23 mouse cellular contexts compared by ENCODE assay signal in genomic region chr14:60301024-60301423, GRCm38 (mm10). TPM values are rescaled to one million over a fixed set of nuclear protein-coding genes. Genes with fewer than 3 reads are reported as not detected.
DNase-seq lines count a peak whose midpoint lies in the region; ATAC-seq and TF ChIP-seq lines count a peak whose summit lies in the region.
"Had no signal": no experiment of that assay in that cellular context is flagged by ENCODE, and none has a peak within 500 bp of the region (broad histone marks: within the 10 kb centered on the region; RNA-seq: fewer than 3 reads in every experiment).

No protein-coding gene starts in this region.

- WGBS in heart, embryonic 11.5 days (ENCODE audit: insufficient replicate concordance): 87% methylated on average over 6 of the region's 6 CpGs
- 2% methylated on average over 6 of the region's 6 CpGs for WGBS in forebrain, embryonic 14.5 days
- 85% methylated on average over 6 of the region's 6 CpGs for WGBS in intestine, embryonic 15.5 days

- no peaks in the 10 kb centered on the region for H3K9me3 ChIP-seq in heart, embryonic 11.5 days (replicated peaks; ENCODE audit: control insufficient read depth, low read length)
- H3K9me3 ChIP-seq in forebrain, embryonic 14.5 days (replicated peaks; ENCODE audit: control insufficient read depth, low read length): no peaks in the 10 kb centered on the region
- H3K9me3 ChIP-seq in intestine, embryonic 15.5 days: no peaks in the 10 kb centered on the region
- H3K9me3 ChIP-seq: heart, embryonic 15.5 days; hindbrain, embryonic 13.5 days had no signal

- no peak for TF ChIP-seq POLR2A in brain, embryonic 14.5 days (IDR thresholded peaks at IDR 0.05; ENCODE audit: borderline replicate concordance, extremely low read depth, insufficient read depth, insufficient read length, poor library complexity, severe bottlenecking)

- H3K4me3 ChIP-seq in heart, embryonic 11.5 days (ENCODE audit: low read depth, low read length): no peak overlapping the region
- no peak overlapping the region for H3K4me3 ChIP-seq in forebrain, embryonic 14.5 days (ENCODE audit: low read depth, low read length)
- no peak overlapping the region for H3K4me3 ChIP-seq in intestine, embryonic 15.5 days (replicated peaks)
- H3K4me3 ChIP-seq: heart, embryonic 15.5 days; hindbrain, embryonic 13.5 days had no signal

- no peak overlapping the region for H3K27ac ChIP-seq in heart, embryonic 11.5 days (ENCODE audit: low read depth, low read length)
- H3K27ac ChIP-seq in forebrain, embryonic 14.5 days (ENCODE audit: low read depth, low read length): peak overlapping the region; percentile 55; the same call in 1 of the 2 replicates
- no peak overlapping the region for H3K27ac ChIP-seq in intestine, embryonic 15.5 days
- H3K27ac ChIP-seq: heart, embryonic 15.5 days; macrophage had no signal

- peaks cover 8% of the 10 kb centered on the region; the same call in 1 of the 2 replicates for H3K36me3 ChIP-seq in heart, embryonic 11.5 days (ENCODE audit: control insufficient read depth, insufficient read depth, low read length)
- peaks cover 22% of the 10 kb centered on the region for H3K36me3 ChIP-seq in forebrain, embryonic 14.5 days (ENCODE audit: control insufficient read depth, insufficient read depth, low read length)
- peaks cover 9% of the 10 kb centered on the region; the same call in 1 of the 2 replicates for H3K36me3 ChIP-seq in intestine, embryonic 15.5 days

- H3K9ac ChIP-seq in heart, embryonic 11.5 days (ENCODE audit: low read depth, low read length): no peak overlapping the region
- H3K9ac ChIP-seq in forebrain, embryonic 14.5 days (ENCODE audit: low read length): peak overlapping the region; percentile 29
- H3K9ac ChIP-seq in intestine, embryonic 15.5 days: no peak overlapping the region
- H3K9ac ChIP-seq: heart, embryonic 15.5 days; hindbrain, embryonic 13.5 days had no signal

- TF ChIP-seq CTCF in brain, embryonic 14.5 days (IDR thresholded peaks at IDR 0.05; ENCODE audit: borderline replicate concordance, extremely low read depth, insufficient read depth, insufficient read length): no peak

- H3K27me3 ChIP-seq in heart, embryonic 11.5 days (ENCODE audit: control insufficient read depth, insufficient read depth, low read length): no peaks in the 10 kb centered on the region
- no peaks in the 10 kb centered on the region for H3K27me3 ChIP-seq in forebrain, embryonic 14.5 days (replicated peaks; ENCODE audit: control insufficient read depth, insufficient read depth, low read length)
- H3K27me3 ChIP-seq in intestine, embryonic 15.5 days (replicated peaks): no peaks in the 10 kb centered on the region
- H3K27me3 ChIP-seq: heart, embryonic 15.5 days; hindbrain, embryonic 13.5 days had no signal

- no peaks in the 10 kb centered on the region for H3K4me1 ChIP-seq in heart, embryonic 11.5 days (ENCODE audit: control insufficient read depth, insufficient read depth, low read length)
- H3K4me1 ChIP-seq in forebrain, embryonic 14.5 days (ENCODE audit: control insufficient read depth, insufficient read depth, low read length): peaks cover 15% of the 10 kb centered on the region
- no peaks in the 10 kb centered on the region for H3K4me1 ChIP-seq in intestine, embryonic 15.5 days (replicated peaks)
- H3K4me1 ChIP-seq: heart, embryonic 15.5 days had no signal

- DNase-seq in heart, adult 11 months: peak; percentile 6
- peak; percentile 89 for DNase-seq in brain, embryonic 14.5 days (ENCODE audit: low read depth)
- DNase-seq in forebrain, embryonic 14.5 days (ENCODE audit: low spot score): peak; percentile 79
- peak; percentile 22 for DNase-seq in retina, embryonic 14.5 days (ENCODE audit: low spot score)
- DNase-seq in adrenal gland, adult (ENCODE audit: inconsistent age in 2 of 2, low spot score in 1 of 2): no peak
- DNase-seq in adipocyte (ENCODE audit: low spot score): no peak
- DNase-seq: adrenal gland, adult 2 months; gastrocnemius, postnatal 36 days; heart, postnatal 36 days; kidney, adult 9 months; kidney, postnatal 14 days; thymus, adult 2 months; thymus, postnatal 4 days had no signal

- no peak overlapping the region for H3K4me2 ChIP-seq in heart, embryonic 11.5 days
- H3K4me2 ChIP-seq in forebrain, embryonic 14.5 days (ENCODE audit: low read length): peak overlapping the region; percentile 12; the same call in 1 of the 2 replicates
- H3K4me2 ChIP-seq in intestine, embryonic 15.5 days (replicated peaks): no peak overlapping the region
- H3K4me2 ChIP-seq: heart, embryonic 15.5 days; hindbrain, embryonic 13.5 days had no signal

- no peak for ATAC-seq in heart, embryonic 11.5 days (replicated peaks; ENCODE audit: insufficient number of reproducible peaks, low FRiP score, low TSS enrichment)
- peak; percentile 74 for ATAC-seq in forebrain, embryonic 14.5 days
- ATAC-seq in intestine, embryonic 15.5 days: no peak

RNA-seq across cellular contexts. Expression of gene Mtmr6, which starts 36.0 kb away (rescaled TPM):
- 27.7 and 33.7 TPM in 2 replicates for polyA plus RNA-seq in heart, embryonic 11.5 days (2014; fragmentation: Nextera tagmentation; extraction: Ambion mirVana)
- polyA plus RNA-seq in brain, embryonic 14.5 days (2012; rRNA removed): 43.8 and 44.8 TPM in 2 replicates
- polyA plus RNA-seq in forebrain, embryonic 14.5 days (2014; fragmentation: Nextera tagmentation; extraction: Ambion mirVana): 68.2 and 74.9 TPM in 2 replicates
- polyA plus RNA-seq in intestine, embryonic 15.5 days (2015; fragmentation: Nextera tagmentation; extraction: Ambion mirVana): 26.3 and 27.8 TPM in 2 replicates

RNA-seq across cellular contexts. Expression of gene Gm49336, which starts 49.7 kb away (rescaled TPM):
- 50.6 and 55.3 TPM in 2 replicates for polyA plus RNA-seq in heart, embryonic 11.5 days (2014; fragmentation: Nextera tagmentation; extraction: Ambion mirVana)
- polyA plus RNA-seq in brain, embryonic 14.5 days (2012; rRNA removed): 52.3 and 54.3 TPM in 2 replicates
- 61.0 and 71.8 TPM in 2 replicates for polyA plus RNA-seq in forebrain, embryonic 14.5 days (2014; fragmentation: Nextera tagmentation; extraction: Ambion mirVana)
- polyA plus RNA-seq in intestine, embryonic 15.5 days (2015; fragmentation: Nextera tagmentation; extraction: Ambion mirVana): 42.2 and 47.8 TPM in 2 replicates

RNA-seq across cellular contexts. Expression of gene Nupl1, which starts 49.8 kb away (rescaled TPM):
- polyA plus RNA-seq in heart, embryonic 11.5 days (2014; fragmentation: Nextera tagmentation; extraction: Ambion mirVana): 0.07 TPM in 1 of 2 replicates, not detected in the other
- polyA plus RNA-seq in brain, embryonic 14.5 days (2012; rRNA removed): not detected in 2 replicates
- not detected in 2 replicates for polyA plus RNA-seq in forebrain, embryonic 14.5 days (2014; fragmentation: Nextera tagmentation; extraction: Ambion mirVana)
- 0.05 and 0.16 TPM in 2 replicates for polyA plus RNA-seq in intestine, embryonic 15.5 days (2015; fragmentation: Nextera tagmentation; extraction: Ambion mirVana)
- polyA plus RNA-seq: adrenal gland, adult 2 months; cerebellum, adult 2 months; heart, embryonic 15.5 days; limb, embryonic 11.5 days; liver, adult 2 months; lung, embryonic 16.5 days; macrophage; small intestine, adult 2 months; thymus, adult 2 months had no signal

Comparison
In these comparisons a context has a peak if more than half of its experiments do, and no peak if none do; other contexts are left out.
1. DNase-seq: peak in heart, adult 11 months (single experiment), brain, embryonic 14.5 days (single experiment), forebrain, embryonic 14.5 days (single experiment) and retina, embryonic 14.5 days (single experiment); none in adrenal gland, adult (0 of 2) and adipocyte (single experiment).